Mouse (Mus musculus) liver, adult 2 months (tissue): ENCODE measurements around the gene Nim1k. TPM values are rescaled to one million over a fixed set of nuclear protein-coding genes. Genes with fewer than 3 reads are reported as not detected.

ENCODE experiments used
- DNase-seq: peaks from one replicate; pipeline ENCODE4 v3.0.0-alpha.2; 2011; ENCODE audit warnings: low read depth, low spot score; ENCODE audit errors: extremely low read depth
- H3K27ac ChIP-seq: fragments of 200-500 bp; replicated peaks from 2 replicates; pipeline ENCODE4 v1.5.1; 2012; ENCODE audit warnings: low read depth, mild to moderate bottlenecking, control low read depth, inconsistent platforms, low read length; ENCODE audit not compliant: insufficient read depth
- H3K27me3 ChIP-seq: fragments of 200-500 bp; 2 replicates; pipeline ENCODE4 v1.6.1; 2012; ENCODE audit warnings: mild to moderate bottlenecking, moderate library complexity, low read length, inconsistent platforms; ENCODE audit not compliant: control insufficient read depth, insufficient read depth
- H3K36me3 ChIP-seq: fragments of 200-500 bp; 2 replicates; pipeline ENCODE4 v1.6.1; 2012; ENCODE audit warnings: low read length, inconsistent platforms; ENCODE audit not compliant: control insufficient read depth, insufficient read depth
- H3K4me1 ChIP-seq: fragments of 200-500 bp; 2 replicates; pipeline ENCODE4 v1.6.1; 2011; ENCODE audit warnings: low read length; ENCODE audit not compliant: control insufficient read depth, insufficient read depth
- H3K4me3 ChIP-seq: fragments of 200-500 bp; 2 replicates; pipeline ENCODE4 v1.5.1; 2011; ENCODE audit warnings: low read depth, mild to moderate bottlenecking, control low read depth, low read length, moderate library complexity; ENCODE audit not compliant: insufficient read depth
- H3K79me2 ChIP-seq: fragments of 200-500 bp; 2 replicates; pipeline ENCODE4 v1.6.1; 2012; ENCODE audit warnings: inconsistent platforms, mild to moderate bottlenecking, low read length, moderate library complexity; ENCODE audit not compliant: control insufficient read depth, insufficient read depth
- H3K9ac ChIP-seq: fragments of 200-500 bp; 2 replicates; pipeline ENCODE4 v1.6.1; 2012; ENCODE audit warnings: low read depth, mild to moderate bottlenecking, control low read depth, inconsistent platforms, low read length
- CTCF ChIP-seq: fragments of 200-500 bp; IDR thresholded peaks from 2 replicates; pipeline ENCODE4 v1.5.1; 2011; ENCODE audit warnings: low read depth, low read length, control low read depth
- POLR2A ChIP-seq: fragments of 200-500 bp; IDR thresholded peaks from 2 replicates; pipeline ENCODE4 v1.6.1; 2011; ENCODE audit warnings: low read length, control low read depth; ENCODE audit not compliant: insufficient read depth; ENCODE audit errors: extremely low read depth
- WGBS: fragments of 180-500 bp; shearing (Covaris S2); methylation state at CpG from one replicate; pipeline ENCODE4 v1.1.7; 2018; 5-methylcytosine and 5-hydroxymethylcytosine counted together
- polyA plus RNA-seq: library from polyadenylated mRNA; depleted of rRNA; stranded (reverse); fragments of >200 nt; gene quantifications from 2 replicates; pipeline ENCODE4 v1.2.3, GENCODE M21; 2012
- total RNA-seq: library from RNA; depleted of rRNA; stranded (reverse); fragments of >200 nt; gene quantifications from 2 replicates; pipeline ENCODE4 v1.2.3, GENCODE M21; 2014

Nim1k gene
- total and polyA plus RNA-seq, 2 experiments, result 0.81 to 1.3 TPM

DNA sequence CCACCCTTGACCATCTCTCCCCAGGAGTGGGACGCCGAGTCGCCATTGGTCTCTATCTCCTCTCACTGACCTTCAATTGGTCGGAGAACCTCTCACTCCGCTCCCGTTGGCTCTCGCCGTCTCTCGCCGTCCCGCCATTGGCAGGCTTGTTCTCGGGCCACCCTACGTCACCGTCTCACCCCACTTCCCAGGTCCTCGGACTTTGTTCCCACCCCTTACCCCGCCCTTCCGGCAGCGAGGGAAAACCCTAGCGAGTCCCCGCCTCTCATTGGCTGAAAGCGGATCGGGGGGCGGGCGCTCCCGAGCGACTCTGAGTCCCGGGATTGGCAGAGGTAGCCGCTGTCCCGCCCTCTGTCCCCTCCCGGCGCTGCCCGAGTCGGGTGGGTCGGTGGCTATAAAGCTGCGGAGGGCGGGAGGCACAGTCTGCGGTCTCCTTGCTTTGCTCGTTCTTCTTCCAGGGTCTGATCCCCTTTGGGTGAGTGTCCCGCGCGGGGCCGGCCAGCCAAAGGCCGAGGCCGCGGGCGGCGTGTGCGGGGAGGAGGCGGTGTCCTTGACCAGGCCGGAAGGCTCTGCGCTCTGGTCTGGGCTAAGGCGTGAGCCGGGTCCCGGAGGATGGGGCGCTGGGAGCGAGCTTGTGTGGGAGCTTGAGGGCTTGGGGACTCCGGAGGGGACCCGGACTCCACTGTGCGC is 65.5 kb downstream of the Nim1k start, which contains the start of gene Hmgcs1:
Hmgcs1 (plus strand) TSS at position 341 of the 690 bp plus-strand sequence.
- under 1% methylated on average over 59 of the region's 59 CpGs for WGBS
- no peak for TF ChIP-seq CTCF
- TF ChIP-seq POLR2A, result peak; percentile 97
- H3K27ac ChIP-seq, result peak within 1 kb of the TSS; percentile 89

DNA sequence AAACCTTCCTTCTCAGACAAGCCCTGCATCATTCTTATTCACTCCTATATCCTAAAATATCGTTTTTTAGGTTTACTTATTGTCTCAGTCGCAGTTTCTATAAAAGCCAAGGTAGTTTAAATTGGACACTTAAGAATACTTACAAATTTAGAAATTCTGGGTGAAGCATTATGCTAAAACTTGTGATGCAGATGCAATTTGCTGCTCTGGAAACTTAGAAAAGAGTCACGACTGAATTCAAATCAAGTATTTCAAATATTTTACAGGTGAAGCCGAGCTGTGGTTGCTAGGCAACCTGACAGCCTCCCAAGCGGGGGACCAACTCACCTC is 66.0 kb downstream of the Nim1k start:
- H3K4me1 ChIP-seq, result peaks cover 11% of the 10 kb centered on the region
- no peaks in the 10 kb centered on the region for H3K36me3 ChIP-seq
- peaks cover 16% of the 10 kb centered on the region; the same call in 1 of the 2 replicates for H3K79me2 ChIP-seq
- WGBS, result 8% methylated on average over 5 of the region's 5 CpGs
- no peak for TF ChIP-seq POLR2A
- no peak for TF ChIP-seq CTCF
- H3K27me3 ChIP-seq, result no peaks in the 10 kb centered on the region
- no peak overlapping the region for H3K9ac ChIP-seq
- peak overlapping the region; percentile 18; the same call in 1 of the 2 replicates for H3K4me3 ChIP-seq
- DNase-seq, result no peak
- H3K27ac ChIP-seq, result no peak overlapping the region

More for the DNA sequence above, 65.5 kb downstream of the Nim1k start, which contains the start of gene Hmgcs1:
- peak; percentile 97 for DNase-seq
- peaks cover 16% of the 10 kb centered on the region; the same call in 1 of the 2 replicates for H3K79me2 ChIP-seq
- peak within 1 kb of the TSS; percentile 89 for H3K4me3 ChIP-seq
- H3K4me1 ChIP-seq, result peaks cover 14% of the 10 kb centered on the region
- no peaks in the 10 kb centered on the region for H3K36me3 ChIP-seq
- H3K9ac ChIP-seq, result peak within 1 kb of the TSS; percentile 89
- no peaks in the 10 kb centered on the region for H3K27me3 ChIP-seq

DNA sequence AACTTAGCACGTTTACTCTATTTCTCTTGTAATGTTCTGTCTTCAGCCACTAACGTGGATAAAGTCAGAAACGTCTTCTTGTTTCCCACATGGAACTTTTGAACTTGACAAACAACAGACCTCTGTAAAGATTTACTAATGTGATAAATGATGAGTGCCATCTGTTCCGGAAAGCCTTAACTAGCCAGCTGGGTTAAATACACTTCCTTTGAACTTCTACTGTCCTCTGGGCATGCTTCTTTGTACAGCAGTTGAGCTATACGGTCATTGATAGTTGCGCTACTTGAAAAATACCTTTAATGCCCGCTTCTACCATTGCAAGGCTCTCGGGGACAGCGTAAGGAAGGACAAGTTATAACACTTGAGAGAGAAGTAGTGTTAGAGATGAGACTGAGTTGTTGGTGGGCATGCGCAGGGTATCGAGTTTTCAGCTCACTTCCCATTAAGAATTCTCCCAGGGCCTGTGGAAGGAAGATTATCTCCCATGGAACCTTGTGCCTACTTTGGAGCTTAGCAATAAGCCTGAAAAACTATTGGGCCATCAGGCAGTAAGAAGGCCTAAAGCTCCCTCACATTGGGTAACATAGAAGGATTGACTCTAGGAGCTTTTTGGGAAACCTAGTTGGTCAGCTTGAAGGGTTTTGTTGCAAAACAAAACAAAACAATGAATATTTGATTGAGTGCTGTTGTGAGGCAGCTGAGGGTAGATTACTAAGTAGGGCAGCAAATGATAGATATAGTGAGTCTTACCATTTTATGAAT is 71.1 kb downstream of the Nim1k start:
- no peak for DNase-seq
- TF ChIP-seq CTCF, result no peak
- TF ChIP-seq POLR2A, result no peak
- no peaks in the 10 kb centered on the region for H3K27me3 ChIP-seq
- H3K27ac ChIP-seq, result no peak overlapping the region
- no peaks in the 10 kb centered on the region for H3K79me2 ChIP-seq
- H3K9ac ChIP-seq, result no peak overlapping the region
- no peaks in the 10 kb centered on the region for H3K36me3 ChIP-seq
- H3K4me3 ChIP-seq, result no peak overlapping the region
- 77% methylated on average over 11 of the region's 11 CpGs for WGBS
- peaks cover under 1% of the 10 kb centered on the region for H3K4me1 ChIP-seq

DNA sequence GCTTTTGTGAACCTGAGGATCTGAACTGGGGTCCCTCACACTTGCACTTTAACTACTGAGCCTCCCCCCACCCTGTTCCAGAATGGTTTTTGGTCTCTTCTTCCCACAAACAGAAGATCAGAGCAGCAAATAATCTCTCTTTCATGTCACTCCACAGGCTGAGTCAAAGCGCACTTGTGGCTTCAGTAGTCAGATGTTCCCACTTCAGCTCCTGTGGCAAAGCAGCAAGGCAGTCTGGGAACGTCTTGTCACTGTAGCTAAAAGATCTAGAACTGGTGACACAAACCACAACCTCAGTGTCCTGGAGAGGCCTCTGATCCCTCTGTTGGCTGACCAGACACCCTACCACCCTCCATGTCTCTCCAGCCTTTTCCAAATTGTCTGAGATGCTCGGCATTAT is 74.5 kb downstream of the Nim1k start:
- Histone ChIP-seq H3K4me3 (no peak overlapping the region), H3K27me3 (no peaks in the 10 kb centered on the region), H3K79me2 (no peaks in the 10 kb centered on the region), H3K36me3 (no peaks in the 10 kb centered on the region), H3K4me1 (peaks cover 4% of the 10 kb centered on the region), H3K9ac (no peak overlapping the region), H3K27ac (no peak overlapping the region)
- no peak for DNase-seq
- no peak for TF ChIP-seq CTCF
- TF ChIP-seq POLR2A, result no peak
- 88% methylated on average over 3 of the region's 3 CpGs for WGBS

DNA sequence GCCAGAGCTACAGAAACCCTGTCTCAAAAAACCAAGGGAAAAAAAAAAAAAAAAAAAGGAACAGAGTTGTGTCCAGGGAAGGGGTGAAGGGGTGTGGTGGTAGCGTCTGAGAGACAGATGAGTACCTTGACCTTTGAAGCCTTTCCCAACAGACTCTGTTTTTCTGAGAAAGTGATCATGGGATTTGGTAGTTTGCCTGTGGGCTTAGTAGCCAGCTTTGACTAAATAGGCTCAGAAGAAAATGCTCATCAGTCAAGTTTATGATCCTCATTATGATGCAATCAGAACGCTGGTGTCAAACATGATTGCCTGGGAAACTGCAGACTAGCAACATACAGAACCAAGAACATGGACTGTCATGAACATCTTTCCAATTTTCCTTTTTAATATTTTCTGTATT is 76.0 kb downstream of the Nim1k start:
- DNase-seq, result peak; percentile 89
- Histone ChIP-seq H3K4me1 (peaks cover 4% of the 10 kb centered on the region), H3K36me3 (no peaks in the 10 kb centered on the region), H3K27me3 (no peaks in the 10 kb centered on the region), H3K9ac (no peak overlapping the region), H3K4me3 (no peak overlapping the region), H3K79me2 (no peaks in the 10 kb centered on the region), H3K27ac (peak overlapping the region; percentile 60)
- WGBS, result 24% methylated on average over 2 of the region's 2 CpGs
- TF ChIP-seq CTCF (no peak), POLR2A (no peak)
